Mouse (Mus musculus): ENCODE measurements around the gene Fbxo7. TPM values are rescaled to one million over a fixed set of nuclear protein-coding genes. Genes with fewer than 3 reads are reported as not detected.
A peak's percentile ranks its signal among the peaks of the same experiment; 100 is the strongest.

The Fbxo7 gene
- total and polyA plus RNA-seq, 2 experiments from 2014 or later = 17.7 to 30.9 TPM

GRCm38 (mm10) chr10:86062261-86063017, 40.7 kb downstream of the Fbxo7 start:
- Histone ChIP-seq H3K36me3 (ENCODE audit: insufficient read depth, low read length) (no peaks in the 10 kb centered on the region), H3K9ac (replicated peaks; ENCODE audit: low read length) (no peak overlapping the region), H3K4me3 (ENCODE audit: low read length) (no peak overlapping the region), H3K4me2 (ENCODE audit: low read depth, low read length) (no peak overlapping the region), H3K9me3 (ENCODE audit: low read length) (no peaks in the 10 kb centered on the region), H3K27ac (no peak overlapping the region), H3K4me1 (ENCODE audit: insufficient read depth, low read length) (no peaks in the 10 kb centered on the region), H3K27me3 (ENCODE audit: insufficient read depth, low read length) (no peaks in the 10 kb centered on the region)
- ATAC-seq (no peak), DNase-seq (ENCODE audit: low spot score) (no peak)
- 70% methylated on average over 5 of the region's 5 CpGs for WGBS
- TF ChIP-seq CTCF (IDR thresholded peaks at IDR 0.05; ENCODE audit: low read depth) = no peak

- H3K4me2 ChIP-seq (ENCODE audit: low read depth, low read length) = no peak overlapping the region
- TF ChIP-seq CTCF (IDR thresholded peaks at IDR 0.05; ENCODE audit: low read depth) = no peak
- 96% methylated on average over 8 of the region's 8 CpGs for WGBS
- H3K9me3 ChIP-seq (ENCODE audit: low read length) = no peaks in the 10 kb centered on the region
- no peaks in the 10 kb centered on the region for H3K36me3 ChIP-seq (ENCODE audit: insufficient read depth, low read length)
- H3K4me3 ChIP-seq (ENCODE audit: low read length) = no peak overlapping the region
- no peak overlapping the region for H3K27ac ChIP-seq
- no peak overlapping the region for H3K9ac ChIP-seq (replicated peaks; ENCODE audit: low read length)
- H3K27me3 ChIP-seq (ENCODE audit: insufficient read depth, low read length) = no peaks in the 10 kb centered on the region
- no peaks in the 10 kb centered on the region for H3K4me1 ChIP-seq (ENCODE audit: insufficient read depth, low read length)
- ATAC-seq (no peak), DNase-seq (ENCODE audit: low spot score) (no peak)
Observed at GRCm38 (mm10) chr10:86063018-86063384, 41.2 kb downstream of the Fbxo7 start.

GRCm38 (mm10) chr10:86064937-86065336, 43.2 kb downstream of the Fbxo7 start:
- peak; percentile 98 for TF ChIP-seq CTCF (IDR thresholded peaks at IDR 0.05; ENCODE audit: low read depth)
- Histone ChIP-seq H3K36me3 (ENCODE audit: insufficient read depth, low read length) (no peaks in the 10 kb centered on the region), H3K4me2 (ENCODE audit: low read depth, low read length) (no peak overlapping the region), H3K9me3 (ENCODE audit: low read length) (no peaks in the 10 kb centered on the region), H3K27ac (no peak overlapping the region), H3K27me3 (ENCODE audit: insufficient read depth, low read length) (no peaks in the 10 kb centered on the region), H3K4me1 (ENCODE audit: insufficient read depth, low read length) (no peaks in the 10 kb centered on the region), H3K9ac (replicated peaks; ENCODE audit: low read length) (no peak overlapping the region), H3K4me3 (ENCODE audit: low read length) (no peak overlapping the region)
- DNase-seq (ENCODE audit: low spot score) (peak; percentile 95), ATAC-seq (peak; percentile 85)
- 5% methylated on average over 4 of the region's 4 CpGs for WGBS

GRCm38 (mm10) chr10:86065661-86066060, 43.9 kb downstream of the Fbxo7 start:
- no peaks in the 10 kb centered on the region for H3K4me1 ChIP-seq (ENCODE audit: insufficient read depth, low read length)
- H3K9me3 ChIP-seq (ENCODE audit: low read length) = no peaks in the 10 kb centered on the region
- no peak overlapping the region for H3K4me2 ChIP-seq (ENCODE audit: low read depth, low read length)
- ATAC-seq (no peak), DNase-seq (ENCODE audit: low spot score) (no peak)
- H3K36me3 ChIP-seq (ENCODE audit: insufficient read depth, low read length) = no peaks in the 10 kb centered on the region
- no peak overlapping the region for H3K4me3 ChIP-seq (ENCODE audit: low read length)
- H3K27me3 ChIP-seq (ENCODE audit: insufficient read depth, low read length) = no peaks in the 10 kb centered on the region
- no peak overlapping the region for H3K9ac ChIP-seq (replicated peaks; ENCODE audit: low read length)
- no peak overlapping the region for H3K27ac ChIP-seq
- WGBS = 75% methylated on average over 1 of the region's 1 CpGs
- TF ChIP-seq CTCF (IDR thresholded peaks at IDR 0.05; ENCODE audit: low read depth) = peak; percentile 22; the same call in 1 of the 2 replicates

GRCm38 (mm10) chr10:86066651-86067050, 44.9 kb downstream of the Fbxo7 start:
- Histone ChIP-seq H3K27me3 (ENCODE audit: insufficient read depth, low read length) (no peaks in the 10 kb centered on the region), H3K9me3 (ENCODE audit: low read length) (no peaks in the 10 kb centered on the region), H3K9ac (replicated peaks; ENCODE audit: low read length) (no peak overlapping the region), H3K4me1 (ENCODE audit: insufficient read depth, low read length) (no peaks in the 10 kb centered on the region), H3K27ac (no peak overlapping the region), H3K4me2 (ENCODE audit: low read depth, low read length) (no peak overlapping the region), H3K4me3 (ENCODE audit: low read length) (no peak overlapping the region), H3K36me3 (ENCODE audit: insufficient read depth, low read length) (no peaks in the 10 kb centered on the region)
- DNase-seq (ENCODE audit: low spot score) = no peak
- WGBS = 77% methylated on average over 5 of the region's 5 CpGs
- TF ChIP-seq CTCF (IDR thresholded peaks at IDR 0.05; ENCODE audit: low read depth) = no peak
- no peak for ATAC-seq

GRCm38 (mm10) chr10:86067911-86068310, 46.1 kb downstream of the Fbxo7 start:
- WGBS = 79% methylated on average over 10 of the region's 10 CpGs
- no peaks in the 10 kb centered on the region for H3K9me3 ChIP-seq (ENCODE audit: low read length)
- ATAC-seq = no peak
- H3K27me3 ChIP-seq (ENCODE audit: insufficient read depth, low read length) = no peaks in the 10 kb centered on the region
- no peak overlapping the region for H3K9ac ChIP-seq (replicated peaks; ENCODE audit: low read length)
- no peaks in the 10 kb centered on the region for H3K4me1 ChIP-seq (ENCODE audit: insufficient read depth, low read length)
- DNase-seq (ENCODE audit: low spot score) = no peak
- no peaks in the 10 kb centered on the region for H3K36me3 ChIP-seq (ENCODE audit: insufficient read depth, low read length)
- H3K27ac ChIP-seq = no peak overlapping the region
- H3K4me3 ChIP-seq (ENCODE audit: low read length) = no peak overlapping the region
- no peak for TF ChIP-seq CTCF (IDR thresholded peaks at IDR 0.05; ENCODE audit: low read depth)
- H3K4me2 ChIP-seq (ENCODE audit: low read depth, low read length) = no peak overlapping the region

- H3K9ac ChIP-seq (replicated peaks; ENCODE audit: low read length) = no peak overlapping the region
- no peaks in the 10 kb centered on the region for H3K36me3 ChIP-seq (ENCODE audit: insufficient read depth, low read length)
- no peaks in the 10 kb centered on the region for H3K4me1 ChIP-seq (ENCODE audit: insufficient read depth, low read length)
- ATAC-seq (peak; percentile 79), DNase-seq (ENCODE audit: low spot score) (peak; percentile 66)
- H3K27ac ChIP-seq = peak overlapping the region; percentile 58
- no peak for TF ChIP-seq CTCF (IDR thresholded peaks at IDR 0.05; ENCODE audit: low read depth)
- no peaks in the 10 kb centered on the region for H3K9me3 ChIP-seq (ENCODE audit: low read length)
- no peak overlapping the region for H3K4me2 ChIP-seq (ENCODE audit: low read depth, low read length)
- H3K27me3 ChIP-seq (ENCODE audit: insufficient read depth, low read length) = no peaks in the 10 kb centered on the region
- no peak overlapping the region for H3K4me3 ChIP-seq (ENCODE audit: low read length)
- 22% methylated on average over 3 of the region's 3 CpGs for WGBS
Observed at GRCm38 (mm10) chr10:86069341-86069740, 47.6 kb downstream of the Fbxo7 start.
